Mouse (Mus musculus) heart, postnatal 0 days (tissue): ENCODE measurements around the gene Camkmt. TPM values are rescaled to one million over a fixed set of nuclear protein-coding genes. Genes with fewer than 3 reads are reported as not detected.

ENCODE experiments used
- ATAC-seq: fragments of 200-750 bp; cut with Nextera tagmentation; 2 replicates; pipeline ENCODE4 v1.8.0; 2017; ENCODE audit warnings: low read depth, moderate number of reproducible peaks, moderate library complexity; ENCODE audit not compliant: insufficient read depth
- DNase-seq: peaks from one replicate; pipeline ENCODE4 v3.0.0-alpha.2; 2016; ENCODE audit warnings: low spot score
- H3K27ac ChIP-seq: fragments of 300-500 bp; sonication (generic); 2 replicates; pipeline ENCODE4 v1.5.1; 2014; ENCODE audit warnings: low read depth, mild to moderate bottlenecking
- H3K27me3 ChIP-seq: fragments of 300-500 bp; sonication (generic); 2 replicates; pipeline ENCODE4 v1.6.1; 2014; ENCODE audit warnings: low read length, mixed read lengths; ENCODE audit not compliant: control insufficient read depth, insufficient read depth
- H3K36me3 ChIP-seq: fragments of 300-500 bp; sonication (generic); replicated peaks from 2 replicates; pipeline ENCODE4 v1.6.1; 2014; ENCODE audit warnings: low read length, mixed read lengths; ENCODE audit not compliant: control insufficient read depth, insufficient read depth
- H3K4me1 ChIP-seq: fragments of 300-500 bp; sonication (generic); 2 replicates; pipeline ENCODE4 v1.6.1; 2014; ENCODE audit warnings: antibody characterized with exemption; ENCODE audit not compliant: control insufficient read depth, insufficient read depth
- H3K4me2 ChIP-seq: fragments of 300-500 bp; sonication (generic); 2 replicates; pipeline ENCODE4 v1.6.1; 2014; ENCODE audit warnings: low read depth, mild to moderate bottlenecking, low read length, moderate library complexity
- H3K4me3 ChIP-seq: fragments of 300-500 bp; sonication (generic); 2 replicates; pipeline ENCODE4 v1.5.1; 2014; ENCODE audit warnings: low read depth, low read length
- H3K9ac ChIP-seq: fragments of 300-500 bp; sonication (generic); replicated peaks from 2 replicates; pipeline ENCODE4 v1.6.1; 2014; ENCODE audit warnings: low read depth, low read length, mixed read lengths
- H3K9me3 ChIP-seq: fragments of 300-500 bp; sonication (generic); replicated peaks from 2 replicates; pipeline ENCODE4 v1.6.1; 2016; ENCODE audit warnings: low read length; ENCODE audit not compliant: control insufficient read depth
- CTCF ChIP-seq: IDR thresholded peaks from 2 replicates; pipeline ENCODE4 v1.5.1; 2016; ENCODE audit warnings: antibody characterized with exemption, control low read depth, low read depth
- EP300 ChIP-seq: IDR thresholded peaks from 2 replicates; pipeline ENCODE4 v1.6.1; 2016; ENCODE audit warnings: antibody characterized with exemption, low read depth
- WGBS: fragments of 180-500 bp; shearing (Covaris S2); extraction: QIAGEN DNeasy Blood & Tissue Kit; methylation state at CpG from one replicate; pipeline ENCODE4 v1.1.7; 2014; 5-methylcytosine and 5-hydroxymethylcytosine counted together
- polyA plus RNA-seq: library from polyadenylated mRNA; unstranded; fragments of >200 nt; fragmentation: Nextera tagmentation; extraction: Ambion mirVana; gene quantifications from 2 replicates; pipeline ENCODE4 v1.2.1, GENCODE M21; 2015
- total RNA-seq: library from RNA; depleted of rRNA; stranded (reverse); fragments of >200 nt; gene quantifications from 2 replicates; pipeline ENCODE4 v1.2.3, GENCODE M21; 2014; ENCODE audit warnings: low replicate concordance

The Camkmt gene
- total and polyA plus RNA-seq, 2 experiments from 2014 or later: 1.7 to 3.4 TPM

- Histone ChIP-seq H3K4me1 (no peaks in the 10 kb centered on the region), H3K9me3 (no peaks in the 10 kb centered on the region), H3K4me3 (no peak overlapping the region), H3K9ac (no peak overlapping the region), H3K27ac (no peak overlapping the region), H3K27me3 (no peaks in the 10 kb centered on the region), H3K4me2 (no peak overlapping the region), H3K36me3 (no peaks in the 10 kb centered on the region)
- TF ChIP-seq EP300 (no peak), CTCF (no peak)
- no peak for DNase-seq
- no peak for ATAC-seq
- 93% methylated on average over 9 of the region's 9 CpGs for WGBS
Observed at GRCm38 (mm10) chr17:85355356-85355755, 265.0 kb downstream of the Camkmt start.

GRCm38 (mm10) chr17:85361006-85361405 is 270.7 kb downstream of the Camkmt start:
- ATAC-seq (no peak), DNase-seq (no peak)
- TF ChIP-seq EP300: no peak
- TF ChIP-seq CTCF: no peak
- Histone ChIP-seq H3K4me2 (no peak overlapping the region), H3K9ac (no peak overlapping the region), H3K27me3 (no peaks in the 10 kb centered on the region), H3K4me3 (no peak overlapping the region), H3K27ac (no peak overlapping the region), H3K36me3 (no peaks in the 10 kb centered on the region), H3K4me1 (no peaks in the 10 kb centered on the region), H3K9me3 (no peaks in the 10 kb centered on the region)
- 84% methylated on average over 7 of the region's 7 CpGs for WGBS

- no peaks in the 10 kb centered on the region for H3K36me3 ChIP-seq
- H3K9ac ChIP-seq: no peak overlapping the region
- H3K9me3 ChIP-seq: no peaks in the 10 kb centered on the region
- WGBS: 85% methylated on average over 5 of the region's 5 CpGs
- no peak overlapping the region for H3K4me2 ChIP-seq
- DNase-seq: no peak
- TF ChIP-seq CTCF (no peak), EP300 (no peak)
- no peak overlapping the region for H3K27ac ChIP-seq
- H3K4me1 ChIP-seq: no peaks in the 10 kb centered on the region
- ATAC-seq: no peak
- no peaks in the 10 kb centered on the region for H3K27me3 ChIP-seq
- H3K4me3 ChIP-seq: no peak overlapping the region
Observed at GRCm38 (mm10) chr17:85367319-85367718, 277.0 kb downstream of the Camkmt start.

- no peaks in the 10 kb centered on the region for H3K9me3 ChIP-seq
- no peaks in the 10 kb centered on the region for H3K36me3 ChIP-seq
- TF ChIP-seq EP300: no peak
- TF ChIP-seq CTCF: no peak
- no peak overlapping the region for H3K27ac ChIP-seq
- no peak overlapping the region for H3K9ac ChIP-seq
- no peak overlapping the region for H3K4me3 ChIP-seq
- H3K4me2 ChIP-seq: no peak overlapping the region
- 61% methylated on average over 8 of the region's 8 CpGs for WGBS
- no peaks in the 10 kb centered on the region for H3K27me3 ChIP-seq
- no peaks in the 10 kb centered on the region for H3K4me1 ChIP-seq
- DNase-seq: no peak
- no peak for ATAC-seq
Observed at GRCm38 (mm10) chr17:85368776-85369175, 278.4 kb downstream of the Camkmt start.

GRCm38 (mm10) chr17:85372076-85372475 is 281.7 kb downstream of the Camkmt start:
- Histone ChIP-seq H3K9me3 (no peaks in the 10 kb centered on the region), H3K4me2 (no peak overlapping the region), H3K9ac (no peak overlapping the region), H3K27ac (no peak overlapping the region), H3K4me3 (no peak overlapping the region), H3K4me1 (peaks cover 3% of the 10 kb centered on the region; the same call in 1 of the 2 replicates), H3K36me3 (no peaks in the 10 kb centered on the region), H3K27me3 (no peaks in the 10 kb centered on the region)
- no peak for TF ChIP-seq EP300
- no peak for TF ChIP-seq CTCF
- no peak for ATAC-seq
- DNase-seq: no peak
- 61% methylated on average over 13 of the region's 13 CpGs for WGBS

GRCm38 (mm10) chr17:85372523-85372922 is 282.2 kb downstream of the Camkmt start:
- Histone ChIP-seq H3K27me3 (no peaks in the 10 kb centered on the region), H3K9me3 (no peaks in the 10 kb centered on the region), H3K36me3 (no peaks in the 10 kb centered on the region), H3K27ac (no peak overlapping the region), H3K4me1 (peaks cover 7% of the 10 kb centered on the region; the same call in 1 of the 2 replicates), H3K9ac (no peak overlapping the region), H3K4me3 (no peak overlapping the region), H3K4me2 (no peak overlapping the region)
- DNase-seq (no peak), ATAC-seq (no peak)
- no peak for TF ChIP-seq EP300
- no peak for TF ChIP-seq CTCF
- WGBS: 75% methylated on average over 7 of the region's 7 CpGs
